Mouse (Mus musculus) CH12.LX (cell line): ENCODE data around the gene Ccn5. TPM values are rescaled to one million over a fixed set of nuclear protein-coding genes. Genes with fewer than 3 reads are reported as not detected.

Source experiments
- DNase-seq: peaks from one replicate; pipeline ENCODE4 v3.0.0-alpha.2; 2013; ENCODE audit errors: extremely low read depth
- H3K27ac ChIP-seq: 2 replicates; pipeline ENCODE4 v1.5.1; 2012; ENCODE audit warnings: low read depth, mild to moderate bottlenecking, control low read depth, moderate library complexity; ENCODE audit not compliant: insufficient read depth
- H3K27me3 ChIP-seq: replicated peaks from 2 replicates; pipeline ENCODE3; 2012; ENCODE audit warnings: inconsistent platforms
- H3K36me3 ChIP-seq, 2 experiments: replicated peaks in 1 of 2; 2 replicates each; pipeline versions ENCODE3 to v1.6.1; 2012; ENCODE audit warnings: inconsistent platforms in 1 of 2, low read length in 1 of 2, mild to moderate bottlenecking in 1 of 2, mixed read lengths in 1 of 2, moderate library complexity in 1 of 2; ENCODE audit not compliant: control insufficient read depth in 1 of 2, insufficient read depth in 1 of 2
- H3K4me1 ChIP-seq, 2 experiments: 2 replicates each; pipeline ENCODE4 v1.6.1; 2012; ENCODE audit warnings: inconsistent platforms in 1 of 2, moderate library complexity in 1 of 2; ENCODE audit not compliant: insufficient read depth in 2 of 2, control insufficient read depth in 1 of 2
- H3K4me2 ChIP-seq: 2 replicates; pipeline ENCODE4 v1.6.1; 2012; ENCODE audit warnings: low read depth, mild to moderate bottlenecking, control low read depth; ENCODE audit not compliant: poor library complexity, insufficient read depth, severe bottlenecking
- H3K4me3 ChIP-seq, 3 experiments: fragments of 150-350 bp in 1 of 3; sonication (generic) in 1 of 3; replicated peaks in 1 of 3; 2 replicates each; pipeline versions ENCODE3 to v1.5.1; 2011 to 2012; ENCODE audit warnings: low read depth in 2 of 3, low read length in 2 of 3, mild to moderate bottlenecking in 2 of 3, moderate library complexity in 2 of 3, control low read depth in 1 of 3, improper control_type of control experiment in 1 of 3, inconsistent platforms in 1 of 3, mixed read lengths in 1 of 3; ENCODE audit not compliant: poor library complexity in 1 of 3
- H3K79me2 ChIP-seq: replicated peaks from 2 replicates; pipeline ENCODE4 v1.6.1; 2012; ENCODE audit warnings: mild to moderate bottlenecking, moderate library complexity; ENCODE audit not compliant: control insufficient read depth, poor library complexity, insufficient read depth, severe bottlenecking; ENCODE audit errors: extremely low read depth
- H3K9ac ChIP-seq: 2 replicates; pipeline ENCODE4 v1.6.1; 2012; ENCODE audit warnings: low read depth, mild to moderate bottlenecking, control low read depth, moderate library complexity; ENCODE audit not compliant: insufficient read depth
- H3K9me3 ChIP-seq: replicated peaks from 2 replicates; pipeline ENCODE3; 2012; ENCODE audit warnings: low read length, inconsistent platforms, mixed read lengths
- CHD1 ChIP-seq: IDR thresholded peaks from 2 replicates; pipeline ENCODE4 v1.6.1; 2012; ENCODE audit warnings: low read depth, low read length, improper control_type of control experiment, inconsistent platforms
- CHD2 ChIP-seq: IDR thresholded peaks from 2 replicates; pipeline ENCODE4 v1.6.1; 2011; ENCODE audit warnings: low read length, improper control_type of control experiment
- E2F4 ChIP-seq: IDR thresholded peaks from 2 replicates; pipeline ENCODE4 v1.6.1; 2011; ENCODE audit warnings: low read depth, low read length, improper control_type of control experiment; ENCODE audit not compliant: insufficient replicate concordance
- ELF1 ChIP-seq: IDR thresholded peaks from 2 replicates; pipeline ENCODE4 v1.6.1; 2014; ENCODE audit warnings: low read depth, mild to moderate bottlenecking, inconsistent platforms, low read length, improper control_type of control experiment
- HCFC1 ChIP-seq: IDR thresholded peaks from 2 replicates; pipeline ENCODE4 v1.6.1; 2012; ENCODE audit warnings: low read depth, mild to moderate bottlenecking, inconsistent platforms, low read length, improper control_type of control experiment
- IRF4 ChIP-seq: IDR thresholded peaks from 2 replicates; pipeline ENCODE4 v1.6.1; 2014; ENCODE audit warnings: low read depth, mild to moderate bottlenecking, inconsistent platforms, low read length, improper control_type of control experiment
- JUN ChIP-seq: IDR thresholded peaks from 2 replicates; pipeline ENCODE4 v1.6.1; 2011; ENCODE audit warnings: low read depth, mild to moderate bottlenecking, low read length, improper control_type of control experiment, moderate library complexity; ENCODE audit not compliant: insufficient read depth
- MXI1 ChIP-seq: IDR thresholded peaks from 2 replicates; pipeline ENCODE4 v1.6.1; 2011; ENCODE audit warnings: mild to moderate bottlenecking, low read depth, low read length, improper control_type of control experiment
- PAX5 ChIP-seq: IDR thresholded peaks from 2 replicates; pipeline ENCODE4 v1.6.1; 2012; ENCODE audit warnings: low read length, inconsistent platforms, mixed read lengths
- RAD21 ChIP-seq: IDR thresholded peaks from 2 replicates; pipeline ENCODE4 v1.6.1; 2011; ENCODE audit warnings: low read depth, mild to moderate bottlenecking, low read length, improper control_type of control experiment, moderate library complexity
- TCF12 ChIP-seq: IDR thresholded peaks from 2 replicates; pipeline ENCODE4 v1.6.1; 2014; ENCODE audit warnings: low read depth, mild to moderate bottlenecking, inconsistent platforms, low read length, improper control_type of control experiment
- USF1 ChIP-seq: IDR thresholded peaks from 2 replicates; pipeline ENCODE4 v1.6.1; 2014; ENCODE audit warnings: low read depth, mild to moderate bottlenecking, inconsistent platforms, low read length, improper control_type of control experiment
- ZC3H11A ChIP-seq: IDR thresholded peaks from 2 replicates; pipeline ENCODE4 v1.6.1; 2012; ENCODE audit warnings: low read depth, mild to moderate bottlenecking, inconsistent platforms, low read length, improper control_type of control experiment
- ZKSCAN1 ChIP-seq: IDR thresholded peaks from 2 replicates; pipeline ENCODE4 v1.6.1; 2012; ENCODE audit warnings: low read depth, inconsistent platforms, low read length, improper control_type of control experiment, borderline replicate concordance
- ZMIZ1 ChIP-seq: IDR thresholded peaks from 2 replicates; pipeline ENCODE4 v1.6.1; 2012; ENCODE audit warnings: low read depth, mild to moderate bottlenecking, inconsistent platforms, low read length, improper control_type of control experiment
- ZNF384 ChIP-seq: IDR thresholded peaks from 2 replicates; pipeline ENCODE4 v1.6.1; 2012; ENCODE audit warnings: low read depth, low read length, improper control_type of control experiment, inconsistent platforms
- dilution Hi-C: fragments of 300-500 bp; cut with MboI; formaldehyde crosslinking; loops from 2 replicates; pipeline ENCODE4 v1.14.3; 2020; ENCODE audit warnings: low sequenced_read_pairs; ENCODE audit not compliant: extremely low pct_unique_long_range_greater_than_20kb, extremely low pct_ligation_motif_present
- in situ Hi-C: fragments of 300-500 bp; cut with MboI; formaldehyde crosslinking; loops from 3 replicates; pipeline ENCODE4 v1.14.3; 2019; ENCODE audit warnings: low sequenced_read_pairs, low pct_ligation_motif_present, low pct_unique_long_range_greater_than_20kb, mixed read lengths
- polyA plus RNA-seq: library from polyadenylated mRNA; unstranded; fragments of >175 nt; gene quantifications from 2 replicates; pipeline ENCODE4 v1.2.1, GENCODE M21; 2012; ENCODE audit warnings: low read depth; ENCODE audit not compliant: insufficient read length
- total RNA-seq, 2 experiments: library from RNA; depleted of rRNA; stranded (reverse); fragments of 300-350 nt in 1 of 2; fragments of >200 nt in 1 of 2; gene quantifications; 2 replicates each; pipeline ENCODE4 v1.2.3; 2012 to 2014

Ccn5 gene
- total and polyA plus RNA-seq, 3 experiments = not detected

DNA sequence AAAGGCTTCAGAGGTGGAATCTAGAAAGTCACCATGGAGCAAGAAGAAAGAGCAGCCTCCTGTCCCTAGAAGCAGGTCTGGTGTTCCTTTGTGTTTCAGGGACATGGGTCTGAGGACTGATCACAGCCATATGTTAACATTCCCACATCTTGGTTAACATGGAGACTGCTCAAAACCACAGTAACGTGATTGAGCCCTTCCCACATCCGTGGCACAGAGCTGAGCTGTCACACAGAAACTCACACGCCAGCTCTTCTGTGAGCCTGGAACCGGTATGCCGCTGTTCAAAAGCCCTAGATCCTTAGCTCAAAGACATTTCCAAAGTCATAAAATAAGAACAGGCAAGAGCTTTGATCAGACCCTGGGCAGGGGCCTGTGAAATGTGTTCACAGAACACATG is 19.3 kb upstream of the Ccn5 start:
- dilution Hi-C loops (no loop called here), in situ Hi-C loops (no loop called here)
- no peak overlapping the region for H3K9ac ChIP-seq
- H3K4me1 ChIP-seq = peaks cover 0 to 7% of the 10 kb centered on the region in 2 experiments; a peak in 2 of 4 replicates
- DNase-seq = no peak
- no peak overlapping the region for H3K27ac ChIP-seq
- TF ChIP-seq E2F4 (no peak), RAD21 (no peak), CHD2 (no peak), PAX5 (no peak)
- H3K4me3 ChIP-seq = no peak overlapping the region
- H3K4me2 ChIP-seq = no peak overlapping the region
- H3K36me3 ChIP-seq = no peaks in the 10 kb centered on the region
- no peaks in the 10 kb centered on the region for H3K79me2 ChIP-seq
- H3K27me3 ChIP-seq = peaks cover 82% of the 10 kb centered on the region
- no peaks in the 10 kb centered on the region for H3K9me3 ChIP-seq

DNA sequence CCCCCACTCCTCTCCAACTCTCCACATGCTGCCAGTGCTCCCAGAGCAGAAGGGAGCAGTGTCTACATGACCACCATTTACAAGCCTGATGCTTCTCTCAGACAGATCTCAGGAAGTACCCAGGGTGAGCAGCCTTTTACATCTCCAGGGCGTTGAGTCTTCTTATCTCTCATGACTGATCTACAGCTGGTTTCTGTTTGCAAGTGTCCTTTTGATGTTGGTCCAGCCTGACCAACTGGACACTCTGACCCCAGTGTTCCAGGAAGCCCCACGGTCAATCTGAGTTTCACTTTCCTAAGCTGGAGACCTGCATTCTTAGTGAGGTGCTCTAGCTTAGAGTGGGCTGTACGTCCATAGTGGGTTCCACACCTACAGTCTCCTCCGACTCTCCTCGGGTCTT is 16.8 kb upstream of the Ccn5 start:
- Histone ChIP-seq H3K79me2 (no peaks in the 10 kb centered on the region), H3K9ac (no peak overlapping the region), H3K9me3 (no peaks in the 10 kb centered on the region), H3K27ac (no peak overlapping the region), H3K27me3 (peaks cover 81% of the 10 kb centered on the region), H3K4me3 (no peak overlapping the region), H3K4me1 (peaks cover 0 to 7% of the 10 kb centered on the region in 2 experiments; a peak in 2 of 4 replicates), H3K36me3 (no peaks in the 10 kb centered on the region), H3K4me2 (peak overlapping the region; percentile 16)
- no peak for TF ChIP-seq IRF4
- in situ Hi-C loops = no loop called here
- dilution Hi-C loops = no loop called here
- DNase-seq = no peak

DNA sequence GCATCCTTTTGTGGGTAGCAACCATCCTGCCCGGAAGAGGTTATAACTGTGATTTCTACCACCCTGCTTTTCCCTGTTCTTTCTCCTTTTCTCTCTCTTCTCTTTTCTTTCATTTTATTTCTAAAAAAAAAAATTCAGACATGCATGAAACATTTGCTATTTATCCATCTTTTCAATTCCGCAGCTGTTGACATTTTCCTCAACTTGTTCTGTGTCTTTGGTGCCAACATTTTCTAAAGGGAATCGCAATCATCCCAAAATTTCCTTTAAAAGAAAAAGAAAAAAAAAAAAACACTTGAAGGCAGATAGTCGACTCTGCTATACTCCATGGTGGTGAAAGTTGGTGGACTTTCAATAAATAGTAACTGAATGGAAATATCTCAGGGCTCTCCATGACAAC is 11.5 kb upstream of the Ccn5 start:
- DNase-seq = no peak
- Histone ChIP-seq H3K4me2 (no peak overlapping the region), H3K36me3 (no peaks in the 10 kb centered on the region), H3K4me1 (0 out of 4 replicates have a peak, but pooled peaks cover 0 to under 1% of the 10 kb centered on the region in 2 experiments), H3K9me3 (no peaks in the 10 kb centered on the region), H3K9ac (no peak overlapping the region), H3K79me2 (no peaks in the 10 kb centered on the region), H3K27ac (no peak overlapping the region), H3K4me3 (no peak overlapping the region), H3K27me3 (peaks cover 84% of the 10 kb centered on the region)
- TF ChIP-seq JUN = no peak
- TF ChIP-seq IRF4 = no peak
- no peak for TF ChIP-seq PAX5
- no peak for TF ChIP-seq HCFC1
- no peak for TF ChIP-seq ZC3H11A
- TF ChIP-seq USF1 = no peak
- no peak for TF ChIP-seq TCF12
- TF ChIP-seq CHD1 = no peak
- no peak for TF ChIP-seq ZMIZ1
- TF ChIP-seq ELF1 = no peak
- no peak for TF ChIP-seq ZNF384
- TF ChIP-seq ZKSCAN1 = no peak
- TF ChIP-seq MXI1 = no peak
- in situ Hi-C loops = no loop called here
- dilution Hi-C loops = no loop called here
